Mouse (Mus musculus): Measurements from ENCODE around the gene Sgca. TPM values are rescaled to one million over a fixed set of nuclear protein-coding genes. Genes with fewer than 3 reads are reported as not detected.
"Not testable (repeated sequence)": the region's sequence is repeated elsewhere in the genome, so short reads cannot be mapped to it uniquely, and the experiment has no call there.

Gene Sgca
- not detected in 2 replicates for total RNA-seq (2014; fragmentation: Nextera tagmentation)
- total RNA-seq (2017), result not detected in 2 replicates

GRCm38 (mm10) chr11:94976199-94976598, at the start of gene Sgca:
Gene Sgca, minus strand, starts transcription at chr11:94976327.
- no peak for ATAC-seq (replicated peaks; ENCODE audit: poor library complexity, severe bottlenecking)

GRCm38 (mm10) chr11:95025227-95026012, 49.3 kb upstream of the Sgca start:
- no peak for ATAC-seq (replicated peaks; ENCODE audit: poor library complexity, severe bottlenecking)

DNA sequence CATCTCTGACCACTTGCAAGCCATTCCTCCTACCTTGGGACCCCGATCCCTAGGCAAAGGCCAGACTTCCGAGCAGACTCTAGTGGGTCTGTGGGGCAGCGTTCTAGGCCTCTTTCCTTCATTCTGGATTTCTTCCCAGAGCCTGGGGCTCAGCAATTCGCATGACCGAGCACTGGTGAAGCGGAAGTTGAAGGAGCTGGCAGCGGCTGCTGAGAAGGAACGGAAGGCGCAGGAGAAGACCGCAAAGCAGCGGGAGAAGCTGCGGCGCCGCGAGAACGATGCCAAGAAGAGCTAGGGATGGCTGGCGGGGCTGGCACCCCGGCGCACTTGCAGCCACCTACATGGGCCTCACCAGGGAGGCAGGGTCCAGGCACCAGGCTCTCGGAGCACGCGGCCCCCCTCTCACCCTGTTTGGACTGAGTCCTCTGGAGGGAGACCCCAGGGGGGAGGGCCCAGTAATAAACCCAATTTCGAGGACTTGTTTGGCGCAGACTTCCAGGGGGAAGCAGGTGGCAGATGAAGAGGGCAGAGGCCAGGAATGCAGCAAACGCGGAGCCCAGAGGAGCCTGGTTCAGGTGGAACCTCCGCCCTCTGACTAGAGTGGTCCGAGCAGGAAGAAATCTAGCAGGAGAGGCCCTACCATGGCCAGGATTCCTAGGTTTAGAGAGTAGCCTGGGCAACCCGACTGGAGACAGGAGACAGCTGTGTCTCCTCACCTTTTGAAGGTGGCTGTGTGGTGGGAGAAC, 48.5 kb upstream of the Sgca start:
- no peak for ATAC-seq (replicated peaks; ENCODE audit: poor library complexity, severe bottlenecking)

- ATAC-seq (replicated peaks; ENCODE audit: poor library complexity, severe bottlenecking), result no peak
These were observed 47.4 kb upstream of the Sgca start for GRCm38 (mm10) chr11:95023481-95023880.

GRCm38 (mm10) chr11:95022237-95022992, 46.3 kb upstream of the Sgca start:
- no peak for ATAC-seq (replicated peaks; ENCODE audit: poor library complexity, severe bottlenecking)

- ATAC-seq (replicated peaks; ENCODE audit: poor library complexity, severe bottlenecking), result no peak
These were observed 39.4 kb upstream of the Sgca start for GRCm38 (mm10) chr11:95015484-95015883.

- no peak for ATAC-seq (replicated peaks; ENCODE audit: poor library complexity, severe bottlenecking)
These were observed 36.4 kb upstream of the Sgca start for GRCm38 (mm10) chr11:95012487-95012886.

DNA sequence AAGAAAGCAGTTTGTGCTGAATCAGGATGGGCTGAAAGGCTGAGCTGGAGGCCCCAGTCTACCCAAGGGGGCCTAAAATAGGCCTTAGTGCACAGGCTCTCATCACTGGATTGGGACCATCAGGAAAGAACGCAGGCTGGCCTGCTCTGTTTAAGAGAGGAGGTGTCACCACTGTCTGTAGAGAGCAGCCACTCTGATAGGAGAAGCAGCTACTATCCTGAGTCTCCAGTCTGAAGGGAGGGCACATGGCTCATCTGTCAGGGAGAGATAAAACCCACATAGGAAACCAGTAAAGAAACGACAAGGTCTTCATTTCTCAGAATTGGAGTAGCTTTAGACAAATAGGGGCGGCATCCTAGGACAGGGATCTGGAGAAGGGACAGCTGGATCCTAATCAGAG, 35.9 kb upstream of the Sgca start:
- no peak for ATAC-seq (replicated peaks; ENCODE audit: poor library complexity, severe bottlenecking)

DNA sequence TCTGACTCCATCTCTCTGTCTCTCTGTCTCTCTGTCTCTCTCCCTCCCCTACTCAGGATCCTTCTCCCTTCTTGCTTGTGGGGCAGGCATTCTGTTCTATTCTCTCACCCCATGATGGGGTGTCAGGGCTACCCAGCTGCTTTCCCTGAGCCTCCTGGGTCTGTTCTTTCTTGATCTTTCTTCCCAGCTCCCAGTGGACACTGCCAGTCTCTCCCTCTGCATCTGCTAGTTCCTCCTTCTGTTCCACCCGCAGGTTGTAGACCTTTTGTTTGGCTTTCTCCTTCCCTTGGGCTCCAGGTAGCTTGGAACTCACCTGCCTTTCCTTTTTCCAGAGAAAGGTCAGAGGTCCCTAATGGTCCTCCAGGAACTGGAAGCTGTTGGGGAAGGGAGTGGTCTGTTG, 35.3 kb upstream of the Sgca start:
- no peak for ATAC-seq (replicated peaks; ENCODE audit: poor library complexity, severe bottlenecking)

GRCm38 (mm10) chr11:95010841-95011403, 34.8 kb upstream of the Sgca start:
- not testable (repeated sequence) for ATAC-seq (replicated peaks; ENCODE audit: poor library complexity, severe bottlenecking)

GRCm38 (mm10) chr11:95010141-95010739, 34.1 kb upstream of the Sgca start:
- ATAC-seq (replicated peaks; ENCODE audit: poor library complexity, severe bottlenecking), result no peak

DNA sequence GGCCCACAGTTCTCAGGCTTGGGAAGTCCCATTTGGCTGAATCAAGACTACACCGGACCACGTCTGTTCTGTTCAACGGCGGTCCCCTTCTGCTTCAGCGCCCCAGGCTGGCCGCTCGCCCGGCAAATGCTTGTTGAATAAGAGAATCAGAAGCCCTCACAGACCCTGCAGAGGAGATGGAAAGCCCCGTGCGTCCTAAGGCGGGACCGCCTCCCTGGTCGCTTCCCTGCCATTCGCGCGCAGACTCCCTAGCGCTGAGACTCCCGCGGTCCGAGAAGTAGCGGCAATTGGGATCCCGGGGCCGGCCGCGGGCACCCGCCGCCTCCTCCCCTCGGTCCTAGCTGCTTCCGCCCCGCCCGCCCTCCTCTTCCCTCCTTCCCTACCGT, 33.5 kb upstream of the Sgca start, which contains the start of gene Samd14:
Gene Samd14 (plus strand): TSS at position 251 of the 386 bp plus-strand sequence.
- ATAC-seq (replicated peaks; ENCODE audit: poor library complexity, severe bottlenecking), result peak; percentile 26

- no peak for ATAC-seq (replicated peaks; ENCODE audit: poor library complexity, severe bottlenecking)
These were observed 32.8 kb upstream of the Sgca start for GRCm38 (mm10) chr11:95008661-95009628.

DNA sequence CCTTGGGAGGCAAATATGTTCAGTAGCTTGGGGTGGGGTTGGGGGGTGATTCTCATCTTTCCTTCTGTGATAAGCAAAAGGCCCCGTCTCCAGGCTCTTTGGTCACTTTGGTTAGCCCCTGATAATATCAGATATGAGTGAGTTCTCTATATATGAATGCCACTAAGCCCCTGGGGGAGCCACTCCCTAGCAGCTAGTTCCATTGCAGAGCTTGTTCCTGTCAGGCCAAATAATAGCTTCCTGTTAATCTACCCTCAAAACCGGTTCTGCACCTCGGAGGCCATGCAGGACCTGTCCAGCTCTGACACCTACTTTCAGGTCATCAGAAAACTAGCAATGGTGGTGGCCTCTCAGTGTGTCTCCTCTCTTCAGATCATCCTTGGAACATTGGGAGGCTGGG, 31.3 kb upstream of the Sgca start:
- ATAC-seq (replicated peaks; ENCODE audit: poor library complexity, severe bottlenecking), result no peak

DNA sequence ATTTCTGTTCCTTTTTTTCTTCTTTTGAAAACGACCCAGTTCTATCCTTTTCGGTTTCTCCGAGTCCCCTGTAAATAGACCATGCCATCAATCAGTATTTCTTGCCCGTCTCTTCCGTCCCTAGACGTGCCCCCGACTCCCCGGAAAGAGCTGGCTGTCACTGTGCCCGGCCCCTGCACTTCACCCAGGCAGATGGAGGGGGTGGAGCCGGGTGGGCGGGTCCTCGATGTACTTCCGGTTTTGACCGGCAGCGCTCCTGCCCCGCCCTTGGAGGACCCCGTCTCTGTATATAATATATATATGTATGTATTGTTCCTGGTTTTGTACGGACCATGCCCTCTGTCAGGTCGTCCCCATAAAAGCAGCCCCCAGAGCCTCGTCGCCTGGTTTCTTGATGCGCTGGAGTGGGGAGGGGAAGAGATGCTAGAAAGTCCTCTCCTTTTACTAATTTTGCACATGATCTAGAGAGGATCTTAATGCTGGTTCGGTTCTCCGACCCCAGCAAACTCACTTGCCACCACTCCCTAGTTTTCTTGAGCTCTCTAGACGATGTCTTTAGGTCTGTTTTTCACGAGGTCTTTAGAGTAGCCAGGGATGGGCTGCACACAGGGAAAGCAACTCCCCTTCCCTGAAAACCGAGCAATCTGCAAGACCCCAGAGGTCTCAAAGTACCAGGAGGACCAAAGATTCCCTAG, 30.5 kb upstream of the Sgca start:
- ATAC-seq (replicated peaks; ENCODE audit: poor library complexity, severe bottlenecking), result peak; percentile 66

GRCm38 (mm10) chr11:95006038-95006437, 29.9 kb upstream of the Sgca start:
- no peak for ATAC-seq (replicated peaks; ENCODE audit: poor library complexity, severe bottlenecking)

DNA sequence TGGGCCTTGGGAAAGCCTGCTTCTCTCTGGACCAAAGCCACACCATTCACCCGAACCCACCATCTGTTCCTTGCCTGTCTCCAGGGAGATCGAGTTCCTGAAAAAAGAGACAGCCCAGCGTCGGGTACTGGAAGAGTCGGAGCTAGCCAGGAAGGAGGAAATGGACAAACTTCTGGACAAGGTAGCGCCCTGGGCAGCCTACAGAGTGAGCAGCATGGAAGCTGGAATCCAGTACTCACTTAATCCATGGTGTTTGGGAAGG, 28.7 kb upstream of the Sgca start:
- ATAC-seq (replicated peaks; ENCODE audit: poor library complexity, severe bottlenecking), result no peak

- ATAC-seq (replicated peaks; ENCODE audit: poor library complexity, severe bottlenecking), result no peak
These were observed 28.2 kb upstream of the Sgca start for GRCm38 (mm10) chr11:95004136-95004936.
